Mouse (Mus musculus) gastrocnemius, postnatal 10 days (tissue): Measurements from ENCODE around the gene Slc9a9. TPM values are rescaled to one million over a fixed set of nuclear protein-coding genes. Genes with fewer than 3 reads are reported as not detected.
"Not testable (repeated sequence)": the region's sequence is repeated elsewhere in the genome, so short reads cannot be mapped to it uniquely, and the experiment has no call there.

Experiments used
- DNase-seq: peaks from one replicate; pipeline ENCODE4 v3.0.0; 2021; ENCODE audit warnings: mixed read lengths
- long read RNA-seq, 2 experiments: library from polyadenylated mRNA; stranded (forward); transcript quantifications; one replicate each; pipeline ENCODE4 v2.0.0; 2021
- total RNA-seq, 2 experiments: library from RNA; stranded (reverse); gene quantifications; 2 replicates each; pipeline ENCODE4 v1.2.3; 2021

Gene Slc9a9
- total RNA-seq: 1 to 10 TPM; 4.3 to 6.3 TPM
- long read RNA-seq, experiment 1, partial matches to known transcripts: 1 of 4 reads
- long read RNA-seq, experiment 1, other reads (novel, unspliced or antisense): 0 of 4 reads
- long read RNA-seq, experiment 2, partial matches to known transcripts: 1 of 2 reads
- long read RNA-seq, experiment 2, other reads (novel, unspliced or antisense): 0 of 2 reads

- DNase-seq: peak; percentile 14
These were observed at the start of gene Slc9a9 for GRCm38 (mm10) chr9:94669791-94670577. Gene Slc9a9 (plus strand): TSS chr9:94669909.

GRCm38 (mm10) chr9:94620342-94620741 is 49.4 kb upstream of the Slc9a9 start:
- DNase-seq: no peak

GRCm38 (mm10) chr9:94620846-94621245 is 48.9 kb upstream of the Slc9a9 start:
- DNase-seq: no peak

- DNase-seq: no peak
These were observed 47.8 kb upstream of the Slc9a9 start for GRCm38 (mm10) chr9:94621902-94622301.

- DNase-seq: no peak
These were observed 43.0 kb upstream of the Slc9a9 start for GRCm38 (mm10) chr9:94626737-94627136.

GRCm38 (mm10) chr9:94628948-94629347 is 40.8 kb upstream of the Slc9a9 start:
- no peak for DNase-seq

- not testable (repeated sequence) for DNase-seq
These were observed 35.4 kb upstream of the Slc9a9 start for GRCm38 (mm10) chr9:94634275-94634674.

- no peak for DNase-seq
These were observed 24.1 kb upstream of the Slc9a9 start for GRCm38 (mm10) chr9:94645631-94646030.

- no peak for DNase-seq
These were observed 22.3 kb upstream of the Slc9a9 start for GRCm38 (mm10) chr9:94647425-94647824.

GRCm38 (mm10) chr9:94649991-94650390 is 19.7 kb upstream of the Slc9a9 start:
- no peak for DNase-seq

- no peak for DNase-seq
These were observed 16.5 kb upstream of the Slc9a9 start for GRCm38 (mm10) chr9:94653198-94653597.

- DNase-seq: no peak
These were observed 15.9 kb upstream of the Slc9a9 start for GRCm38 (mm10) chr9:94653827-94654226.

GRCm38 (mm10) chr9:94656265-94656664 is 13.4 kb upstream of the Slc9a9 start:
- no peak for DNase-seq

GRCm38 (mm10) chr9:94659401-94660152 is 10.1 kb upstream of the Slc9a9 start:
- DNase-seq: no peak

GRCm38 (mm10) chr9:94661768-94662167 is 7.9 kb upstream of the Slc9a9 start:
- no peak for DNase-seq

- no peak for DNase-seq
These were observed 4.5 kb upstream of the Slc9a9 start for GRCm38 (mm10) chr9:94665248-94665647.

GRCm38 (mm10) chr9:94668589-94668988 is 1.1 kb upstream of the Slc9a9 start:
- DNase-seq: no peak

GRCm38 (mm10) chr9:94670704-94671103 is 995 bp downstream of the Slc9a9 start:
- DNase-seq: no peak

- DNase-seq: no peak
These were observed 5.0 kb downstream of the Slc9a9 start for GRCm38 (mm10) chr9:94674704-94675103.

- DNase-seq: no peak
These were observed 8.4 kb downstream of the Slc9a9 start for GRCm38 (mm10) chr9:94678021-94678655.

GRCm38 (mm10) chr9:94680468-94681094 is 10.9 kb downstream of the Slc9a9 start:
- DNase-seq: no peak

GRCm38 (mm10) chr9:94681095-94681487 is 11.4 kb downstream of the Slc9a9 start:
- peak; percentile 71 for DNase-seq
